Mouse (Mus musculus): Measurements from ENCODE around the gene Chka. TPM values are rescaled to one million over a fixed set of nuclear protein-coding genes. Genes with fewer than 3 reads are reported as not detected.
A peak's percentile ranks its signal among the peaks of the same experiment; 100 is the strongest.

Chka gene
- polyA plus RNA-seq, 1 experiment from 2014 or later = 65.9 TPM

GRCm38 (mm10) chr19:3819899-3820444 lies 31.6 kb upstream of the Chka start:
- Histone ChIP-seq H3K27ac (ENCODE audit: low read length) (no peak overlapping the region), H3K27me3 (replicated peaks; ENCODE audit: insufficient read depth, low read length) (no peaks in the 10 kb centered on the region), H3K9me3 (ENCODE audit: low read length) (no peaks in the 10 kb centered on the region), H3K4me1 (ENCODE audit: insufficient read depth, low read depth, low read length) (no peaks in the 10 kb centered on the region), H3K4me3 (ENCODE audit: low read depth, low read length) (no peak overlapping the region), H3K4me2 (replicated peaks; ENCODE audit: low read depth, low read length) (no peak overlapping the region), H3K36me3 (ENCODE audit: insufficient read depth, low read length) (peaks cover 12% of the 10 kb centered on the region; the same call in 1 of the 2 replicates), H3K9ac (replicated peaks; ENCODE audit: low read depth) (no peak overlapping the region)
- DNase-seq (ENCODE audit: low spot score) = no peak
- TF ChIP-seq CTCF (IDR thresholded peaks at IDR 0.05) (no peak), EP300 (IDR thresholded peaks at IDR 0.05) (no peak)
- ATAC-seq = no peak
- WGBS = 64% methylated on average over 2 of the region's 2 CpGs

GRCm38 (mm10) chr19:3825044-3825443 lies 26.5 kb upstream of the Chka start:
- TF ChIP-seq EP300 (IDR thresholded peaks at IDR 0.05) = no peak
- ATAC-seq (no peak), DNase-seq (ENCODE audit: low spot score) (no peak)
- no peak overlapping the region for H3K4me2 ChIP-seq (replicated peaks; ENCODE audit: low read depth, low read length)
- no peaks in the 10 kb centered on the region for H3K9me3 ChIP-seq (ENCODE audit: low read length)
- no peak overlapping the region for H3K27ac ChIP-seq (ENCODE audit: low read length)
- no peaks in the 10 kb centered on the region for H3K27me3 ChIP-seq (replicated peaks; ENCODE audit: insufficient read depth, low read length)
- H3K4me3 ChIP-seq (ENCODE audit: low read depth, low read length) = no peak overlapping the region
- no peaks in the 10 kb centered on the region for H3K36me3 ChIP-seq (ENCODE audit: insufficient read depth, low read length)
- H3K9ac ChIP-seq (replicated peaks; ENCODE audit: low read depth) = no peak overlapping the region
- no peaks in the 10 kb centered on the region for H3K4me1 ChIP-seq (ENCODE audit: insufficient read depth, low read depth, low read length)

GRCm38 (mm10) chr19:3829863-3830262 lies 21.7 kb upstream of the Chka start:
- no peaks in the 10 kb centered on the region for H3K27me3 ChIP-seq (replicated peaks; ENCODE audit: insufficient read depth, low read length)
- ATAC-seq (no peak), DNase-seq (ENCODE audit: low spot score) (no peak)
- 88% methylated on average over 3 of the region's 3 CpGs for WGBS
- H3K4me2 ChIP-seq (replicated peaks; ENCODE audit: low read depth, low read length) = no peak overlapping the region
- 0 out of 2 replicates have a peak, but pooled peaks cover 2% of the 10 kb centered on the region for H3K4me1 ChIP-seq (ENCODE audit: insufficient read depth, low read depth, low read length)
- H3K9ac ChIP-seq (replicated peaks; ENCODE audit: low read depth) = no peak overlapping the region
- no peaks in the 10 kb centered on the region for H3K36me3 ChIP-seq (ENCODE audit: insufficient read depth, low read length)
- no peak for TF ChIP-seq EP300 (IDR thresholded peaks at IDR 0.05)
- TF ChIP-seq CTCF (IDR thresholded peaks at IDR 0.05) = no peak
- H3K4me3 ChIP-seq (ENCODE audit: low read depth, low read length) = no peak overlapping the region
- no peaks in the 10 kb centered on the region for H3K9me3 ChIP-seq (ENCODE audit: low read length)
- no peak overlapping the region for H3K27ac ChIP-seq (ENCODE audit: low read length)

- H3K36me3 ChIP-seq (ENCODE audit: insufficient read depth, low read length) = no peaks in the 10 kb centered on the region
- no peak overlapping the region for H3K4me3 ChIP-seq (ENCODE audit: low read depth, low read length)
- no peaks in the 10 kb centered on the region for H3K9me3 ChIP-seq (ENCODE audit: low read length)
- H3K27me3 ChIP-seq (replicated peaks; ENCODE audit: insufficient read depth, low read length) = no peaks in the 10 kb centered on the region
- H3K27ac ChIP-seq (ENCODE audit: low read length) = no peak overlapping the region
- 68% methylated on average over 8 of the region's 8 CpGs for WGBS
- DNase-seq (ENCODE audit: low spot score) (no peak), ATAC-seq (no peak)
- no peak overlapping the region for H3K9ac ChIP-seq (replicated peaks; ENCODE audit: low read depth)
- TF ChIP-seq CTCF (IDR thresholded peaks at IDR 0.05) (no peak), EP300 (IDR thresholded peaks at IDR 0.05) (no peak)
- no peak overlapping the region for H3K4me2 ChIP-seq (replicated peaks; ENCODE audit: low read depth, low read length)
- 0 out of 2 replicates have a peak, but pooled peaks cover 2% of the 10 kb centered on the region for H3K4me1 ChIP-seq (ENCODE audit: insufficient read depth, low read depth, low read length)
Measured at GRCm38 (mm10) chr19:3831716-3832115, 19.9 kb upstream of the Chka start.

- TF ChIP-seq CTCF (IDR thresholded peaks at IDR 0.05) (no peak), EP300 (IDR thresholded peaks at IDR 0.05) (peak; percentile 73)
- Histone ChIP-seq H3K9me3 (ENCODE audit: low read length) (no peaks in the 10 kb centered on the region), H3K27me3 (replicated peaks; ENCODE audit: insufficient read depth, low read length) (no peaks in the 10 kb centered on the region), H3K27ac (ENCODE audit: low read length) (peak overlapping the region; percentile 66), H3K4me3 (ENCODE audit: low read depth, low read length) (no peak overlapping the region), H3K36me3 (ENCODE audit: insufficient read depth, low read length) (no peaks in the 10 kb centered on the region), H3K4me1 (ENCODE audit: insufficient read depth, low read depth, low read length) (0 out of 2 replicates have a peak, but pooled peaks cover 2% of the 10 kb centered on the region), H3K4me2 (replicated peaks; ENCODE audit: low read depth, low read length) (no peak overlapping the region), H3K9ac (replicated peaks; ENCODE audit: low read depth) (no peak overlapping the region)
- 10% methylated on average over 4 of the region's 4 CpGs for WGBS
- ATAC-seq (peak; percentile 95), DNase-seq (ENCODE audit: low spot score) (peak; percentile 90)
Measured at GRCm38 (mm10) chr19:3832851-3833353, 18.7 kb upstream of the Chka start.

GRCm38 (mm10) chr19:3834301-3834700 lies 17.3 kb upstream of the Chka start:
- Histone ChIP-seq H3K36me3 (ENCODE audit: insufficient read depth, low read length) (no peaks in the 10 kb centered on the region), H3K27ac (ENCODE audit: low read length) (0 out of 2 replicates have a peak overlapping the region, but pooled peaks have one; percentile 66), H3K9ac (replicated peaks; ENCODE audit: low read depth) (no peak overlapping the region), H3K4me3 (ENCODE audit: low read depth, low read length) (no peak overlapping the region), H3K27me3 (replicated peaks; ENCODE audit: insufficient read depth, low read length) (no peaks in the 10 kb centered on the region), H3K9me3 (ENCODE audit: low read length) (no peaks in the 10 kb centered on the region), H3K4me1 (ENCODE audit: insufficient read depth, low read depth, low read length) (0 out of 2 replicates have a peak, but pooled peaks cover 2% of the 10 kb centered on the region), H3K4me2 (replicated peaks; ENCODE audit: low read depth, low read length) (no peak overlapping the region)
- DNase-seq (ENCODE audit: low spot score) (no peak), ATAC-seq (no peak)
- TF ChIP-seq CTCF (IDR thresholded peaks at IDR 0.05) (no peak), EP300 (IDR thresholded peaks at IDR 0.05) (no peak)
- 79% methylated on average over 7 of the region's 7 CpGs for WGBS
